Mouse (Mus musculus) midbrain, embryonic 13.5 days (tissue): ENCODE results near the gene Bach2. TPM values are rescaled to one million over a fixed set of nuclear protein-coding genes. Genes with fewer than 3 reads are reported as not detected.

ENCODE experiments used
- ATAC-seq: fragments of 200-750 bp; cut with Nextera tagmentation; 2 replicates; pipeline ENCODE4 v1.8.0; 2017; ENCODE audit warnings: mild to moderate bottlenecking, moderate TSS enrichment, moderate library complexity
- H3K27ac ChIP-seq: fragments of 300-500 bp; sonication (generic); 2 replicates; pipeline ENCODE4 v1.5.1; 2015; ENCODE audit warnings: inconsistent platforms, mild to moderate bottlenecking, moderate library complexity
- H3K27me3 ChIP-seq: fragments of 300-500 bp; sonication (generic); 2 replicates; pipeline ENCODE4 v1.6.1; 2015; ENCODE audit warnings: mild to moderate bottlenecking, inconsistent platforms
- H3K36me3 ChIP-seq: fragments of 300-500 bp; sonication (generic); 2 replicates; pipeline ENCODE4 v1.6.1; 2015; ENCODE audit warnings: mild to moderate bottlenecking, inconsistent platforms
- H3K4me1 ChIP-seq: fragments of 300-500 bp; sonication (generic); replicated peaks from 2 replicates; pipeline ENCODE4 v1.6.1; 2015; ENCODE audit warnings: inconsistent platforms
- H3K4me2 ChIP-seq: fragments of 300-500 bp; sonication (generic); replicated peaks from 2 replicates; pipeline ENCODE4 v1.6.1; 2015; ENCODE audit warnings: moderate library complexity, mild to moderate bottlenecking, inconsistent platforms
- H3K4me3 ChIP-seq: fragments of 300-500 bp; sonication (generic); replicated peaks from 2 replicates; pipeline ENCODE4 v1.5.1; 2015; ENCODE audit warnings: mild to moderate bottlenecking, inconsistent platforms
- H3K9ac ChIP-seq: fragments of 300-500 bp; sonication (generic); replicated peaks from 2 replicates; pipeline ENCODE4 v1.6.1; 2015; ENCODE audit warnings: mild to moderate bottlenecking, inconsistent platforms
- H3K9me3 ChIP-seq: fragments of 300-500 bp; sonication (generic); 2 replicates; pipeline ENCODE4 v1.6.1; 2016; ENCODE audit warnings: mild to moderate bottlenecking, inconsistent platforms
- WGBS: fragments of 180-500 bp; shearing (Covaris S2); methylation state at CpG from one replicate; pipeline ENCODE4 v1.1.7; 2015; 5-methylcytosine and 5-hydroxymethylcytosine counted together
- polyA plus RNA-seq: library from polyadenylated mRNA; unstranded; fragments of >200 nt; fragmentation: Nextera tagmentation; extraction: Ambion mirVana; gene quantifications from 2 replicates; pipeline ENCODE4 v1.2.1, GENCODE M21; 2015

Bach2 gene
- polyA plus RNA-seq, 1 experiment from 2014 or later = 22.7 TPM

- 26% methylated on average over 10 of the region's 10 CpGs for WGBS
- Histone ChIP-seq H3K4me3 (no peak overlapping the region), H3K36me3 (no peaks in the 10 kb centered on the region), H3K9ac (0 out of 2 replicates have a peak overlapping the region, but pooled peaks have one; percentile 10), H3K27me3 (no peaks in the 10 kb centered on the region), H3K9me3 (no peaks in the 10 kb centered on the region), H3K27ac (no peak overlapping the region), H3K4me2 (0 out of 2 replicates have a peak overlapping the region, but pooled peaks have one; percentile 3), H3K4me1 (peaks cover 69% of the 10 kb centered on the region)
- peak; percentile 26; the same call in 1 of the 2 replicates for ATAC-seq
These were observed 193.7 kb downstream of the Bach2 start for GRCm38 (mm10) chr4:32432271-32432781.

GRCm38 (mm10) chr4:32432945-32433344 is 194.3 kb downstream of the Bach2 start:
- no peak overlapping the region for H3K4me2 ChIP-seq
- ATAC-seq = no peak
- WGBS = 25% methylated on average over 6 of the region's 6 CpGs
- no peak overlapping the region for H3K4me3 ChIP-seq
- H3K36me3 ChIP-seq = no peaks in the 10 kb centered on the region
- H3K9ac ChIP-seq = no peak overlapping the region
- peaks cover 64% of the 10 kb centered on the region for H3K4me1 ChIP-seq
- H3K27me3 ChIP-seq = no peaks in the 10 kb centered on the region
- H3K9me3 ChIP-seq = no peaks in the 10 kb centered on the region
- H3K27ac ChIP-seq = peak overlapping the region; percentile 37; the same call in 1 of the 2 replicates

GRCm38 (mm10) chr4:32434612-32435011 is 196.0 kb downstream of the Bach2 start:
- no peak overlapping the region for H3K4me2 ChIP-seq
- H3K27ac ChIP-seq = no peak overlapping the region
- no peak for ATAC-seq
- H3K36me3 ChIP-seq = no peaks in the 10 kb centered on the region
- no peak overlapping the region for H3K9ac ChIP-seq
- peaks cover 49% of the 10 kb centered on the region for H3K4me1 ChIP-seq
- no peaks in the 10 kb centered on the region for H3K27me3 ChIP-seq
- 83% methylated on average over 1 of the region's 1 CpGs for WGBS
- H3K4me3 ChIP-seq = no peak overlapping the region
- no peaks in the 10 kb centered on the region for H3K9me3 ChIP-seq

DNA sequence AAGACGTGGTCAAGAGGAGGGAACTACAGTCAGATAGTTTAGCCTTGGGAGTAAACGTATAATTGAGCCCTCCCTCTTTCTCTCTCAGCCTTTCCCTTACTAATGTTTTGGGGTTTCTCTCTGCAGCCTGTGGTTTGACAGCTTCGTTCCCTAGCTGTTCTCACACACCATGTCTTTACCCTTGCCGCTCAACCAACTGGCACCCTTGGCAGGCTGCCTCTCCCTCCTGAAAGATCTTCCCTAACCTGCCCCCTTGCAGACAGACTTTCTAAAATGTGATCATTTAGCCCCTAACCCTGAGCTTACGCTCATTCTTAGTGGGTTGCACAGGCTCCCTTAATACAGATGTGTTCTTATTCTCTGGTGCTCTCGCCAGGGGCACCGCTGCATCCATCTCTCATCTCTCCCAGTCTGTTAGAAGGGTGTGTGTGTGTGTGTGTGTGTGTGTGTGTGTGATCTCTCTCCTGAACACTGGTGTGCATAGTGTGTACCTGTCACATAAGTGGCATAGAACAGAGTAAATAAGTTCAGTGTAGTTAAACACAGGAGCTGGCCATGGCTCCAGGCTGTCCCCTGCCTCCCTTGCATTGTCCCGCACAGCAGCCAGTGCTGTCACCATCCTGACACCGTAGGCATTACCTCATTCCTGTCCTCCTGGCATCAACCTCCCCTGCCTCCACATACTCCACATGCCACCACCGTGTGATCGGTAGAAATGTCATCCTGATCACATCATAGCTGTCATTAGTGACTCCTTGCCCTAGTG is 201.6 kb downstream of the Bach2 start:
- H3K9ac ChIP-seq = no peak overlapping the region
- no peak overlapping the region for H3K4me3 ChIP-seq
- H3K4me2 ChIP-seq = no peak overlapping the region
- no peaks in the 10 kb centered on the region for H3K27me3 ChIP-seq
- H3K27ac ChIP-seq = no peak overlapping the region
- 89% methylated on average over 11 of the region's 11 CpGs for WGBS
- H3K36me3 ChIP-seq = no peaks in the 10 kb centered on the region
- H3K9me3 ChIP-seq = no peaks in the 10 kb centered on the region
- peaks cover 3% of the 10 kb centered on the region for H3K4me1 ChIP-seq
- peak; percentile 62; the same call in 1 of the 2 replicates for ATAC-seq

GRCm38 (mm10) chr4:32440740-32441072 is 202.1 kb downstream of the Bach2 start:
- Histone ChIP-seq H3K4me3 (no peak overlapping the region), H3K9ac (no peak overlapping the region), H3K9me3 (no peaks in the 10 kb centered on the region), H3K36me3 (no peaks in the 10 kb centered on the region), H3K27ac (no peak overlapping the region), H3K27me3 (no peaks in the 10 kb centered on the region), H3K4me1 (peaks cover 3% of the 10 kb centered on the region), H3K4me2 (no peak overlapping the region)
- WGBS = 86% methylated on average over 6 of the region's 6 CpGs
- ATAC-seq = 0 out of 2 replicates have a peak, but pooled peaks have one; percentile 6

- Histone ChIP-seq H3K4me2 (no peak overlapping the region), H3K9ac (no peak overlapping the region)
These were observed 206.1 kb downstream of the Bach2 start for GRCm38 (mm10) chr4:32444671-32445196.

GRCm38 (mm10) chr4:32447850-32448249 is 209.2 kb downstream of the Bach2 start:
- Histone ChIP-seq H3K9ac (no peak overlapping the region), H3K9me3 (no peaks in the 10 kb centered on the region), H3K27me3 (no peaks in the 10 kb centered on the region), H3K4me3 (no peak overlapping the region), H3K4me2 (no peak overlapping the region), H3K36me3 (no peaks in the 10 kb centered on the region), H3K27ac (no peak overlapping the region), H3K4me1 (no peaks in the 10 kb centered on the region)
- 92% methylated on average over 3 of the region's 3 CpGs for WGBS
- no peak for ATAC-seq

More at GRCm38 (mm10) chr4:32444671-32445196, 206.1 kb downstream of the Bach2 start:
- ATAC-seq = no peak
- Histone ChIP-seq H3K9me3 (no peaks in the 10 kb centered on the region), H3K4me1 (no peaks in the 10 kb centered on the region; the same call in 1 of the 2 replicates), H3K27ac (no peak overlapping the region), H3K27me3 (no peaks in the 10 kb centered on the region), H3K36me3 (no peaks in the 10 kb centered on the region), H3K4me3 (no peak overlapping the region)
- WGBS = 97% methylated on average over 1 of the region's 1 CpGs

- 87% methylated on average over 7 of the region's 7 CpGs for WGBS
- Histone ChIP-seq H3K4me2 (no peak overlapping the region), H3K9ac (no peak overlapping the region), H3K36me3 (no peaks in the 10 kb centered on the region), H3K4me3 (no peak overlapping the region), H3K27ac (no peak overlapping the region), H3K9me3 (0 out of 2 replicates have a peak, but pooled peaks cover 4% of the 10 kb centered on the region), H3K4me1 (no peaks in the 10 kb centered on the region), H3K27me3 (no peaks in the 10 kb centered on the region)
- ATAC-seq = no peak
These were observed 223.4 kb downstream of the Bach2 start for GRCm38 (mm10) chr4:32461986-32462385.

GRCm38 (mm10) chr4:32463065-32463464 is 224.5 kb downstream of the Bach2 start:
- Histone ChIP-seq H3K27me3 (no peaks in the 10 kb centered on the region), H3K4me1 (no peaks in the 10 kb centered on the region), H3K9ac (no peak overlapping the region), H3K4me3 (no peak overlapping the region), H3K36me3 (no peaks in the 10 kb centered on the region), H3K4me2 (no peak overlapping the region), H3K9me3 (0 out of 2 replicates have a peak, but pooled peaks cover 4% of the 10 kb centered on the region), H3K27ac (no peak overlapping the region)
- WGBS = 91% methylated on average over 6 of the region's 6 CpGs
- no peak for ATAC-seq

DNA sequence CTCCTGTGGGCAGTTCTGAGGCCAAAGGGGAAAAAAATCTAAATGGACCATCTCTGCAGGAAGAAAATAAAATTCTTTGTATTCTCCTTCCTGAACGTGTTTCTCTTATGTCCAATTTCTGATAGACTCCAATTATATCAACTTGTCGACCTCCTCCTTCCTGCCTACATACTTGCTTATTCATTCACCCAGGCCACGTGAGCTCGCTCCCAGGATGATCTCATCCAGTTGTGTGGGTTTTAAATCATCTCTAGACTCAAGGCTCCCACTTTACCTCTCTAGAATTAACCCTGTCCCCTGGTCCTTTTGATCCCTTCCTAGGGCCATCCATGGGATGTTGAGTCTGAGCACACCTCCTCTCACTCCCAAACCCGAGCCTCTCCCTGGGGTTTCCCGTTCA is 225.9 kb downstream of the Bach2 start:
- 0 out of 2 replicates have a peak, but pooled peaks cover 2% of the 10 kb centered on the region for H3K36me3 ChIP-seq
- no peak overlapping the region for H3K4me3 ChIP-seq
- H3K27ac ChIP-seq = no peak overlapping the region
- H3K27me3 ChIP-seq = no peaks in the 10 kb centered on the region
- 0 out of 2 replicates have a peak, but pooled peaks cover 2% of the 10 kb centered on the region for H3K9me3 ChIP-seq
- ATAC-seq = no peak
- no peak overlapping the region for H3K9ac ChIP-seq
- no peaks in the 10 kb centered on the region for H3K4me1 ChIP-seq
- H3K4me2 ChIP-seq = no peak overlapping the region
- WGBS = 92% methylated on average over 6 of the region's 6 CpGs

GRCm38 (mm10) chr4:32466031-32466430 is 227.4 kb downstream of the Bach2 start:
- 0 out of 2 replicates have a peak, but pooled peaks cover 5% of the 10 kb centered on the region for H3K36me3 ChIP-seq
- H3K4me3 ChIP-seq = no peak overlapping the region
- H3K9me3 ChIP-seq = 0 out of 2 replicates have a peak, but pooled peaks cover 5% of the 10 kb centered on the region
- no peak overlapping the region for H3K9ac ChIP-seq
- no peak overlapping the region for H3K27ac ChIP-seq
- WGBS = 86% methylated on average over 8 of the region's 8 CpGs
- H3K27me3 ChIP-seq = no peaks in the 10 kb centered on the region
- ATAC-seq = no peak
- H3K4me2 ChIP-seq = no peak overlapping the region
- H3K4me1 ChIP-seq = no peaks in the 10 kb centered on the region

DNA sequence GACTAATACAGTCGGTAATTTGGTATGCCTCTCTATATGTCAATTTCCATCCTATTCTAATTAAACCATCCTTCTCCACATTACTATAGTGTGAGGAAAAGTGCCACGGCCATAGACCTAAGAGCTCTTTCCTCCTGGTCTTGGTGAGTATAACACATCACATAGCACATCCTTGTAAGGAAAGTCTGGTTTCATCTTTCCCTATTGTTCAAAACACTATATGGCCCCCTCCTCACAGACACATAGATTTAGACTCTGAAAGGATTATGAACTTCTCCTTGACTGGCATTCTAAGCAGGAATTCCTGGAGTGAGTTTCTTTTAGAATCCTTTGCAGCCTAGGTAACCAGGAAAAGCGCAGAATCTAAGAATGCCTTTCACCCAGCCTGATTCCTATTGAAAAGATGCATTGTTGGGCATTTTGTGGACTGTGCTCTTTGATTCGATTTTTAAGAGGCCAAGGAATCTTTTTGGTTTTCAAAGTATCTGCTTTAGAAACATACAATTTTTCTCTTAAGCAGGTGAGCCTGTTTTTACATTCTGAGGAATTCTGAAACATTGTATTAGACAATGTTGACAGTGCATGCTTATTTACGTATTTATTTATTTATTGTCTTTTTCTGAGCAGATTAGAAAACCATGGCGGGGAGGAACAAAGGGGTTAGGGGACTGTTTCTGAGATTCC is 239.5 kb downstream of the Bach2 start:
- H3K4me1 ChIP-seq = peaks cover 65% of the 10 kb centered on the region

More for the DNA sequence above, 239.5 kb downstream of the Bach2 start:
- Histone ChIP-seq H3K27ac (peak overlapping the region; percentile 83; the same call in 1 of the 2 replicates), H3K4me2 (no peak overlapping the region), H3K9me3 (peaks cover 5% of the 10 kb centered on the region; the same call in 1 of the 2 replicates), H3K4me3 (no peak overlapping the region), H3K27me3 (no peaks in the 10 kb centered on the region), H3K36me3 (no peaks in the 10 kb centered on the region), H3K9ac (no peak overlapping the region)
- no peak for ATAC-seq
- WGBS = 10% methylated on average over 6 of the region's 6 CpGs
